Mouse (Mus musculus) embryonic facial prominence, embryonic 10.5 days (tissue): ENCODE measurements around the gene Hivep1. TPM values are rescaled to one million over a fixed set of nuclear protein-coding genes. Genes with fewer than 3 reads are reported as not detected.

Experiments used
- DNase-seq: peaks from one replicate; pipeline ENCODE4 v3.0.0-alpha.2; 2017; ENCODE audit warnings: low spot score
- H3K27ac ChIP-seq: fragments of 300-500 bp; sonication (generic); replicated peaks from 2 replicates; pipeline ENCODE4 v1.5.1; 2016; ENCODE audit warnings: mild to moderate bottlenecking
- H3K27me3 ChIP-seq: fragments of 300-500 bp; sonication (generic); replicated peaks from 2 replicates; pipeline ENCODE4 v1.6.1; 2016; ENCODE audit warnings: low read depth, mild to moderate bottlenecking; ENCODE audit not compliant: poor library complexity, severe bottlenecking
- H3K36me3 ChIP-seq: fragments of 300-500 bp; sonication (generic); replicated peaks from 2 replicates; pipeline ENCODE4 v1.6.1; 2016; ENCODE audit warnings: mild to moderate bottlenecking, moderate library complexity
- H3K4me1 ChIP-seq: fragments of 300-500 bp; sonication (generic); 2 replicates; pipeline ENCODE4 v1.6.1; 2016
- H3K4me3 ChIP-seq: fragments of 300-500 bp; sonication (generic); 2 replicates; pipeline ENCODE4 v1.5.1; 2016; ENCODE audit warnings: mild to moderate bottlenecking, moderate library complexity
- H3K9me3 ChIP-seq: fragments of 300-500 bp; sonication (generic); 2 replicates; pipeline ENCODE4 v1.6.1; 2016; ENCODE audit warnings: mild to moderate bottlenecking
- WGBS: fragments of 180-500 bp; shearing (Covaris S2); methylation state at CpG from one replicate; pipeline ENCODE4 v1.1.7; 2016; 5-methylcytosine and 5-hydroxymethylcytosine counted together
- polyA plus RNA-seq: library from polyadenylated mRNA; unstranded; fragments of >200 nt; fragmentation: Nextera tagmentation; extraction: Ambion mirVana; gene quantifications from 2 replicates; pipeline ENCODE4 v1.2.1, GENCODE M21; 2016

Hivep1 gene
- polyA plus RNA-seq, 1 experiment from 2014 or later, result 9.4 TPM

- Histone ChIP-seq H3K9me3 (no peaks in the 10 kb centered on the region), H3K4me3 (no peak overlapping the region), H3K27ac (no peak overlapping the region), H3K27me3 (no peaks in the 10 kb centered on the region), H3K4me1 (peaks cover 15% of the 10 kb centered on the region), H3K36me3 (peaks cover 6% of the 10 kb centered on the region; the same call in 1 of the 2 replicates)
- DNase-seq, result no peak
- WGBS, result 60% methylated on average over 3 of the region's 3 CpGs
These were observed 92.8 kb downstream of the Hivep1 start for GRCm38 (mm10) chr13:42144627-42145026.

GRCm38 (mm10) chr13:42149328-42150071 is 97.7 kb downstream of the Hivep1 start:
- H3K27ac ChIP-seq, result peak overlapping the region; percentile 3; the same call in 1 of the 2 replicates
- no peak overlapping the region for H3K4me3 ChIP-seq
- no peak for DNase-seq
- peaks cover 3% of the 10 kb centered on the region for H3K36me3 ChIP-seq
- no peaks in the 10 kb centered on the region for H3K27me3 ChIP-seq
- H3K4me1 ChIP-seq, result peaks cover 27% of the 10 kb centered on the region
- no peaks in the 10 kb centered on the region for H3K9me3 ChIP-seq
- WGBS, result 29% methylated on average over 9 of the region's 9 CpGs

- 17% methylated on average over 5 of the region's 5 CpGs for WGBS
- peaks cover 27% of the 10 kb centered on the region for H3K4me1 ChIP-seq
- peak overlapping the region; percentile 3; the same call in 1 of the 2 replicates for H3K27ac ChIP-seq
- no peak for DNase-seq
- no peak overlapping the region for H3K4me3 ChIP-seq
- no peaks in the 10 kb centered on the region for H3K27me3 ChIP-seq
- peaks cover 8% of the 10 kb centered on the region for H3K36me3 ChIP-seq
- H3K9me3 ChIP-seq, result no peaks in the 10 kb centered on the region
These were observed 98.2 kb downstream of the Hivep1 start for GRCm38 (mm10) chr13:42150072-42150450.

GRCm38 (mm10) chr13:42150462-42151127 is 98.8 kb downstream of the Hivep1 start:
- Histone ChIP-seq H3K4me1 (peaks cover 27% of the 10 kb centered on the region), H3K36me3 (peaks cover 13% of the 10 kb centered on the region), H3K27ac (no peak overlapping the region), H3K4me3 (no peak overlapping the region), H3K27me3 (no peaks in the 10 kb centered on the region), H3K9me3 (no peaks in the 10 kb centered on the region)
- no peak for DNase-seq
- 71% methylated on average over 9 of the region's 9 CpGs for WGBS

- Histone ChIP-seq H3K9me3 (no peaks in the 10 kb centered on the region), H3K4me1 (peaks cover 19% of the 10 kb centered on the region), H3K4me3 (no peak overlapping the region), H3K36me3 (peaks cover 64% of the 10 kb centered on the region), H3K27ac (no peak overlapping the region), H3K27me3 (no peaks in the 10 kb centered on the region)
- WGBS, result 90% methylated on average over 14 of the region's 14 CpGs
- DNase-seq, result no peak
These were observed 106.4 kb downstream of the Hivep1 start for GRCm38 (mm10) chr13:42158259-42158658.

- WGBS, result 63% methylated on average over 14 of the region's 14 CpGs
- peaks cover 63% of the 10 kb centered on the region for H3K36me3 ChIP-seq
These were observed 107.8 kb downstream of the Hivep1 start for GRCm38 (mm10) chr13:42159416-42160185.

GRCm38 (mm10) chr13:42170802-42171201 is 119.0 kb downstream of the Hivep1 start:
- Histone ChIP-seq H3K4me1 (0 out of 2 replicates have a peak, but pooled peaks cover 3% of the 10 kb centered on the region), H3K27me3 (no peaks in the 10 kb centered on the region), H3K36me3 (peaks cover 56% of the 10 kb centered on the region), H3K9me3 (no peaks in the 10 kb centered on the region), H3K27ac (no peak overlapping the region), H3K4me3 (no peak overlapping the region)
- DNase-seq, result no peak
- WGBS, result 98% methylated on average over 1 of the region's 1 CpGs

More at GRCm38 (mm10) chr13:42159416-42160185, 107.8 kb downstream of the Hivep1 start:
- H3K4me3 ChIP-seq, result no peak overlapping the region
- H3K27ac ChIP-seq, result no peak overlapping the region; the same call in 1 of the 2 replicates
- no peak for DNase-seq
- peaks cover 19% of the 10 kb centered on the region for H3K4me1 ChIP-seq
- no peaks in the 10 kb centered on the region for H3K27me3 ChIP-seq
- H3K9me3 ChIP-seq, result no peaks in the 10 kb centered on the region

GRCm38 (mm10) chr13:42174827-42175420 is 123.1 kb downstream of the Hivep1 start:
- Histone ChIP-seq H3K4me1 (0 out of 2 replicates have a peak, but pooled peaks cover 3% of the 10 kb centered on the region), H3K27ac (no peak overlapping the region), H3K4me3 (no peak overlapping the region), H3K27me3 (no peaks in the 10 kb centered on the region), H3K9me3 (no peaks in the 10 kb centered on the region), H3K36me3 (peaks cover 36% of the 10 kb centered on the region)
- 37% methylated on average over 3 of the region's 3 CpGs for WGBS
- peak; percentile 30 for DNase-seq

- Histone ChIP-seq H3K4me3 (no peak overlapping the region), H3K27me3 (no peaks in the 10 kb centered on the region), H3K4me1 (no peaks in the 10 kb centered on the region), H3K9me3 (no peaks in the 10 kb centered on the region), H3K27ac (no peak overlapping the region), H3K36me3 (peaks cover 52% of the 10 kb centered on the region)
- DNase-seq, result no peak
- WGBS, result 93% methylated on average over 5 of the region's 5 CpGs
These were observed 130.8 kb downstream of the Hivep1 start for GRCm38 (mm10) chr13:42182635-42183034.

GRCm38 (mm10) chr13:42184131-42184530 is 132.3 kb downstream of the Hivep1 start:
- Histone ChIP-seq H3K4me3 (no peak overlapping the region), H3K27ac (no peak overlapping the region), H3K9me3 (no peaks in the 10 kb centered on the region), H3K27me3 (no peaks in the 10 kb centered on the region), H3K4me1 (no peaks in the 10 kb centered on the region), H3K36me3 (peaks cover 44% of the 10 kb centered on the region)
- 96% methylated on average over 17 of the region's 17 CpGs for WGBS
- DNase-seq, result no peak

- Histone ChIP-seq H3K27ac (no peak overlapping the region), H3K4me3 (no peak overlapping the region), H3K9me3 (no peaks in the 10 kb centered on the region), H3K36me3 (no peaks in the 10 kb centered on the region), H3K4me1 (peaks cover 13% of the 10 kb centered on the region), H3K27me3 (no peaks in the 10 kb centered on the region)
- DNase-seq, result no peak
- 17% methylated on average over 9 of the region's 9 CpGs for WGBS
These were observed 141.2 kb downstream of the Hivep1 start for GRCm38 (mm10) chr13:42193016-42193415.

- DNase-seq, result no peak
- Histone ChIP-seq H3K4me3 (no peak overlapping the region), H3K9me3 (no peaks in the 10 kb centered on the region), H3K27ac (no peak overlapping the region), H3K4me1 (peaks cover 13% of the 10 kb centered on the region), H3K36me3 (no peaks in the 10 kb centered on the region), H3K27me3 (no peaks in the 10 kb centered on the region)
- 94% methylated on average over 7 of the region's 7 CpGs for WGBS
These were observed 143.8 kb downstream of the Hivep1 start for GRCm38 (mm10) chr13:42195671-42196070.
